Mouse (Mus musculus) kidney, adult 10 weeks (tissue): ENCODE data around the gene Ankrd17. TPM values are rescaled to one million over a fixed set of nuclear protein-coding genes. Genes with fewer than 3 reads are reported as not detected.

Source experiments
- polyA plus RNA-seq: library from polyadenylated mRNA; stranded (reverse); fragments of 350-450 nt; fragmentation: Illumina TruSeq; extraction: RNeasy Lipid Tissue Mini Kit (QIAGEN cat#74804); gene quantifications from one replicate; pipeline ENCODE4 v1.2.3, GENCODE M21; 2014; ENCODE audit warnings: low read depth, low replicate concordance

Gene Ankrd17
- polyA plus RNA-seq: 115 TPM

GRCm38 (mm10) chr5:90366121-90367066 lies at the start of gene Ankrd17:
Ankrd17 (minus strand) TSS chr5:90366577.

GRCm38 (mm10) chr5:90367067-90367303 lies 608 bp upstream of the Ankrd17 start, which contains the start of gene Gm9958:
Gm9958 (plus strand) TSS chr5:90367204.

DNA sequence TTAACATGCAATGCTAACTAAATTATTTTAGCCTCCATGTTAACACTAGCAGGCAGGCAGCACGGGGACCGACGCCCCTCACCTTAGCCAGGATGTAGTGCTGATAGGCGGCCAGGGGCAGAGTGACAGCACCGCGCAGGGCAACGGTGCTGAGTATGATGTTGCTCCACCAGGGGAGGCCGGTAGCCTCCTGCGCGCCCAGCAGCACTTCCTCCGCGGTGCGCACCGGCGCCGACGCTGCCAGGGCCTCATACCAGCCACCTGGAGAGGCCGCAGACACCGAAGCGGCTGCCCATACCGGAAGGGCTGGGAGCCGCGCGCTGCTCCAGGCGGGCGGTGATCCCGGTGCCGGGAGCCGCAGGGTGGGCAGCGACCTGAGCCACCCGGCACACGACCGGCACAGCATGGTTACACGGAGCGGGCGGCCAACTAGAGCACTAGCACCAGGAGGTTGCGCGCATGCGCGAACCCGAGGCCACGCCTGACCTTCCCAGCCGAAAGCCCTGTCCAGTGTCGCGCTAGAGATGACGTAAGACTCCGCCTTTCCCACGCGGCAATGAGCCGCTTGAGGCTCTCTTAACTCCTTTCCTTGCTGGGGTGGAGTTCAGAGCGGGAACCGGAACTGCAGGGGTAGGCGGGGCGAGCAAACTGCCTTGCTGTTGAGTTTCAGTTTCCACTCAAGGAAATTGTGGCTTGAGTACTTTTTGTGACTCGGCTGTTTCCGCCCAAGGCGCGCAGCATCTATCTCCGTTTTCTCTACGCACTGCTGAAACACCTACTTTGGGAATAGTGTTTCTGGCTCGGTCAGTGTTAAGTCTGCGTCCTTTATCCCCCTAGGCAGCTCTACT lies 142.6 kb downstream of the Ankrd17 start, which contains the start of gene Cox18:
Gene Cox18 (minus strand): TSS at position 468 of the 848 bp plus-strand sequence.

Other genes with a start within 250 kb of the Ankrd17 start
- 13.8 TPM for gene Cox18, start 142.6 kb downstream of the Ankrd17 start, polyA plus RNA-seq
- 9.5 TPM for gene Gm9958, start 627 bp upstream of the Ankrd17 start, polyA plus RNA-seq
- gene Alb, start 94.3 kb upstream of the Ankrd17 start, polyA plus RNA-seq: 14.8 TPM
- 2.7 TPM for gene Afp, start 124.2 kb upstream of the Ankrd17 start, polyA plus RNA-seq
- gene Afm, start 152.4 kb upstream of the Ankrd17 start, polyA plus RNA-seq: 74.6 TPM
- gene 5830473C10Rik, start 194.5 kb upstream of the Ankrd17 start, polyA plus RNA-seq: 0.85 TPM